Mouse (Mus musculus) small intestine, adult 2 months (tissue): ENCODE data around the gene Hpn.

Experiments used
- CTCF ChIP-seq: fragments of 200-500 bp; IDR thresholded peaks from 2 replicates; pipeline ENCODE4 v1.5.1; 2012; ENCODE audit warnings: low read depth, mild to moderate bottlenecking, control low read depth, inconsistent platforms, low read length, moderate library complexity, mixed read lengths; ENCODE audit not compliant: insufficient replicate concordance, insufficient read length; ENCODE audit errors: extremely low read depth
- POLR2A ChIP-seq: fragments of 200-500 bp; IDR thresholded peaks from 2 replicates; pipeline ENCODE4 v1.6.1; 2012; ENCODE audit warnings: low read depth, mild to moderate bottlenecking, control low read depth, inconsistent platforms, low read length, moderate library complexity

DNA sequence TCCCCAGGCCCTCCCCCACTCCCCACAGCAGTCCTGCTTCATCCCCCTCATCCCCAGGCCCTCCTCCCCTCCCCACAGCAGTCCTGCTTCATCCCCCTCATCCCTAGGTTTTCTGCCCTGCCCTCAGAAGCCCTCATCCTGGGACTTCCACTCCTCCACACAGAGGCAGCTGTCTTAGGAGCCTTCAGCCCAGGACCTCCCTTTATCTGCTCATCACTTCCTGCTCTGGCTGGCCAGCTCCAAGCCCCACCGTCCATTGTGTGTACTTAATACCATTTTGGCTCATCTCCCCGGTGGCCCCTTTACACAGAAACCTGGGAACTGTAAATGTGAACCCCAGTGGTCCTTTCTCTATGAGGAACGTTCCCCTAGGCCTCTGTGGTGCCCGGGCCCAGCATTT, 3.1 kb downstream of the Hpn start:
- TF ChIP-seq POLR2A (no peak), CTCF (no peak)
